Mouse (Mus musculus) cerebellum, adult 11 months (tissue): ENCODE results near the gene Ldlrad2.
"Not testable (repeated sequence)": the region's sequence is repeated elsewhere in the genome, so short reads cannot be mapped to it uniquely, and the experiment has no call there.

Source experiments
- DNase-seq: peaks from one replicate; pipeline ENCODE4 v3.0.0; 2022

The Ldlrad2 gene

GRCm38 (mm10) chr4:137574469-137574868 is at the start of gene Ldlrad2:
Gene Ldlrad2, minus strand, starts transcription at chr4:137574569.
- DNase-seq = no peak

- DNase-seq = no peak
Observed at GRCm38 (mm10) chr4:137622847-137623246, 48.5 kb upstream of the Ldlrad2 start.

GRCm38 (mm10) chr4:137610256-137610655 is 35.9 kb upstream of the Ldlrad2 start:
- no peak for DNase-seq

- no peak for DNase-seq
Observed at GRCm38 (mm10) chr4:137609702-137610101, 35.3 kb upstream of the Ldlrad2 start.

- DNase-seq = no peak
Observed at GRCm38 (mm10) chr4:137609281-137609680, 34.9 kb upstream of the Ldlrad2 start.

GRCm38 (mm10) chr4:137607023-137607422 is 32.7 kb upstream of the Ldlrad2 start:
- no peak for DNase-seq

- DNase-seq = no peak
Observed at GRCm38 (mm10) chr4:137603449-137604171, 29.2 kb upstream of the Ldlrad2 start.

- no peak for DNase-seq
Observed at GRCm38 (mm10) chr4:137598577-137598976, 24.2 kb upstream of the Ldlrad2 start.

GRCm38 (mm10) chr4:137597098-137597630 is 22.8 kb upstream of the Ldlrad2 start:
- no peak for DNase-seq

GRCm38 (mm10) chr4:137594496-137595270 is 20.3 kb upstream of the Ldlrad2 start:
- no peak for DNase-seq

GRCm38 (mm10) chr4:137593601-137594495 is 19.5 kb upstream of the Ldlrad2 start, which contains the start of gene Usp48:
Gene Usp48, plus strand, starts transcription at chr4:137593755.
- DNase-seq = peak; percentile 99

GRCm38 (mm10) chr4:137590961-137591360 is 16.6 kb upstream of the Ldlrad2 start:
- no peak for DNase-seq

- DNase-seq = no peak
Observed at GRCm38 (mm10) chr4:137589586-137589985, 15.2 kb upstream of the Ldlrad2 start.

GRCm38 (mm10) chr4:137589095-137589494 is 14.7 kb upstream of the Ldlrad2 start:
- DNase-seq = not testable (repeated sequence)

- no peak for DNase-seq
Observed at GRCm38 (mm10) chr4:137581815-137582214, 7.4 kb upstream of the Ldlrad2 start.

GRCm38 (mm10) chr4:137580299-137580698 is 5.9 kb upstream of the Ldlrad2 start:
- no peak for DNase-seq

GRCm38 (mm10) chr4:137579789-137580188 is 5.4 kb upstream of the Ldlrad2 start:
- DNase-seq = no peak

- peak; percentile 77 for DNase-seq
Observed at GRCm38 (mm10) chr4:137578181-137578845, 3.9 kb upstream of the Ldlrad2 start.

- no peak for DNase-seq
Observed at GRCm38 (mm10) chr4:137577486-137577885, 3.1 kb upstream of the Ldlrad2 start.

GRCm38 (mm10) chr4:137569873-137570272 is 4.5 kb downstream of the Ldlrad2 start:
- DNase-seq = no peak

- no peak for DNase-seq
Observed at GRCm38 (mm10) chr4:137556673-137557210, 17.6 kb downstream of the Ldlrad2 start.

- peak; percentile 55 for DNase-seq
Observed at GRCm38 (mm10) chr4:137553466-137553865, 20.9 kb downstream of the Ldlrad2 start.
